Mouse (Mus musculus) spleen, adult 2 months (tissue): ENCODE data around the gene Necap2.

Source experiments
- CTCF ChIP-seq: fragments of 200-500 bp; IDR thresholded peaks from 2 replicates; pipeline ENCODE4 v1.5.1; 2011; ENCODE audit warnings: mild to moderate bottlenecking, inconsistent platforms; ENCODE audit not compliant: insufficient read depth, insufficient read length, insufficient replicate concordance; ENCODE audit errors: extremely low read depth
- POLR2A ChIP-seq: fragments of 200-500 bp; IDR thresholded peaks from 2 replicates; pipeline ENCODE4 v1.6.1; 2011; ENCODE audit warnings: low read depth, low read length, inconsistent platforms

GRCm38 (mm10) chr4:141114521-141114981 lies 36.4 kb upstream of the Necap2 start:
- TF ChIP-seq CTCF: no peak
- TF ChIP-seq POLR2A: no peak
